Mouse (Mus musculus): ENCODE data around the gene Zswim7.

- TF ChIP-seq POLR2A (IDR thresholded peaks at IDR 0.05; ENCODE audit: borderline replicate concordance, control insufficient read depth, low read depth, low read length) (no peak), CTCF (IDR thresholded peaks at IDR 0.05; ENCODE audit: control insufficient read depth, insufficient read depth, low read length) (no peak)
These were observed 40.4 kb downstream of the Zswim7 start for GRCm38 (mm10) chr11:62240631-62241261.
